Mouse (Mus musculus): Measurements from ENCODE around the gene Tex101.

Gene Tex101

GRCm38 (mm10) chr7:24636264-24636663 is 40.2 kb downstream of the Tex101 start, which contains the start of gene Lypd3:
Gene Lypd3, plus strand, starts transcription at chr7:24636550.
- DNase-seq (ENCODE audit: low read depth, low spot score), result no peak

- DNase-seq (ENCODE audit: low read depth, low spot score), result no peak
These were observed 46.2 kb downstream of the Tex101 start for GRCm38 (mm10) chr7:24630116-24630880.

- no peak for DNase-seq (ENCODE audit: low read depth, low spot score)
These were observed 46.8 kb downstream of the Tex101 start for GRCm38 (mm10) chr7:24629672-24630071.

- peak; percentile 91 for DNase-seq (ENCODE audit: low read depth, low spot score)
These were observed 47.5 kb downstream of the Tex101 start for GRCm38 (mm10) chr7:24628685-24629610.

GRCm38 (mm10) chr7:24622967-24623366 is 53.5 kb downstream of the Tex101 start:
- DNase-seq (ENCODE audit: low read depth, low spot score), result no peak

GRCm38 (mm10) chr7:24621193-24621592 is 55.3 kb downstream of the Tex101 start:
- no peak for DNase-seq (ENCODE audit: low read depth, low spot score)

- no peak for DNase-seq (ENCODE audit: low read depth, low spot score)
These were observed 56.6 kb downstream of the Tex101 start for GRCm38 (mm10) chr7:24619671-24620397.

GRCm38 (mm10) chr7:24618374-24618773 is 58.1 kb downstream of the Tex101 start:
- peak; percentile 66 for DNase-seq (ENCODE audit: low read depth, low spot score)
